Mouse (Mus musculus) thymus, adult 2 months (tissue): ENCODE measurements around the gene Ccr2.

ENCODE experiments used
- CTCF ChIP-seq: fragments of 200-500 bp; IDR thresholded peaks from 2 replicates; pipeline ENCODE4 v1.5.1; 2012; ENCODE audit warnings: mild to moderate bottlenecking, control low read depth, low read length, moderate library complexity, borderline replicate concordance; ENCODE audit not compliant: control insufficient read depth, poor library complexity, insufficient read depth; ENCODE audit errors: extremely low read depth
- POLR2A ChIP-seq: fragments of 200-500 bp; IDR thresholded peaks from 2 replicates; pipeline ENCODE4 v1.6.1; 2012; ENCODE audit warnings: mild to moderate bottlenecking, low read length, control low read depth, moderate library complexity; ENCODE audit not compliant: control insufficient read depth, poor library complexity, insufficient read depth; ENCODE audit errors: extremely low read depth

- TF ChIP-seq CTCF (no peak), POLR2A (no peak)
Measured at GRCm38 (mm10) chr9:124138055-124138775, 36.5 kb downstream of the Ccr2 start.
